Mouse (Mus musculus): ENCODE results near the gene Nav1.

Gene Nav1

GRCm38 (mm10) chr1:135550886-135551285 lies 56.2 kb downstream of the Nav1 start:
- DNase-seq (ENCODE audit: low read depth, low spot score) = no peak

- peak; percentile 66 for DNase-seq (ENCODE audit: low read depth, low spot score)
Measured at GRCm38 (mm10) chr1:135548750-135549149, 58.3 kb downstream of the Nav1 start.

- DNase-seq (ENCODE audit: low read depth, low spot score) = no peak
Measured at GRCm38 (mm10) chr1:135546099-135546498, 61.0 kb downstream of the Nav1 start.

- peak; percentile 93 for DNase-seq (ENCODE audit: low read depth, low spot score)
Measured at GRCm38 (mm10) chr1:135544504-135545146, 62.5 kb downstream of the Nav1 start.

GRCm38 (mm10) chr1:135542841-135543810 lies 64.0 kb downstream of the Nav1 start:
- DNase-seq (ENCODE audit: low read depth, low spot score) = no peak

- no peak for DNase-seq (ENCODE audit: low read depth, low spot score)
Measured at GRCm38 (mm10) chr1:135542080-135542479, 65.0 kb downstream of the Nav1 start.

- peak; percentile 95 for DNase-seq (ENCODE audit: low read depth, low spot score)
Measured at GRCm38 (mm10) chr1:135540270-135540669, 66.8 kb downstream of the Nav1 start.

- peak; percentile 48 for DNase-seq (ENCODE audit: low read depth, low spot score)
Measured at GRCm38 (mm10) chr1:135538441-135539265, 68.4 kb downstream of the Nav1 start.

GRCm38 (mm10) chr1:135536822-135537221 lies 70.3 kb downstream of the Nav1 start:
- DNase-seq (ENCODE audit: low read depth, low spot score) = no peak

- peak; percentile 85 for DNase-seq (ENCODE audit: low read depth, low spot score)
Measured at GRCm38 (mm10) chr1:135536326-135536725, 70.8 kb downstream of the Nav1 start.

- DNase-seq (ENCODE audit: low read depth, low spot score) = peak; percentile 98
Measured at GRCm38 (mm10) chr1:135535256-135535655, 71.8 kb downstream of the Nav1 start.

- DNase-seq (ENCODE audit: low read depth, low spot score) = no peak
Measured at GRCm38 (mm10) chr1:135534782-135535181, 72.3 kb downstream of the Nav1 start.

- no peak for DNase-seq (ENCODE audit: low read depth, low spot score)
Measured at GRCm38 (mm10) chr1:135534070-135534469, 73.0 kb downstream of the Nav1 start.

- DNase-seq (ENCODE audit: low read depth, low spot score) = no peak
Measured at GRCm38 (mm10) chr1:135532383-135532782, 74.7 kb downstream of the Nav1 start.

- no peak for DNase-seq (ENCODE audit: low read depth, low spot score)
Measured at GRCm38 (mm10) chr1:135531981-135532380, 75.1 kb downstream of the Nav1 start.

GRCm38 (mm10) chr1:135531081-135531480 lies 76.0 kb downstream of the Nav1 start:
- no peak for DNase-seq (ENCODE audit: low read depth, low spot score)

- DNase-seq (ENCODE audit: low read depth, low spot score) = no peak
Measured at GRCm38 (mm10) chr1:135524518-135524860, 82.6 kb downstream of the Nav1 start.

GRCm38 (mm10) chr1:135523780-135524517 lies 83.1 kb downstream of the Nav1 start:
- DNase-seq (ENCODE audit: low read depth, low spot score) = no peak

GRCm38 (mm10) chr1:135523344-135523743 lies 83.8 kb downstream of the Nav1 start:
- no peak for DNase-seq (ENCODE audit: low read depth, low spot score)

GRCm38 (mm10) chr1:135520550-135521168 lies 86.4 kb downstream of the Nav1 start:
- DNase-seq (ENCODE audit: low read depth, low spot score) = no peak

GRCm38 (mm10) chr1:135518661-135519060 lies 88.4 kb downstream of the Nav1 start:
- DNase-seq (ENCODE audit: low read depth, low spot score) = no peak
